Mouse (Mus musculus): ENCODE measurements around the gene Cd36.

GRCm38 (mm10) chr5:17893577-17894172, 5.1 kb upstream of the Cd36 start:
- TF ChIP-seq CTCF (IDR thresholded peaks at IDR 0.05; ENCODE audit: extremely low read depth, insufficient read depth, insufficient read length, insufficient replicate concordance) (no peak), POLR2A (IDR thresholded peaks at IDR 0.05; ENCODE audit: low read depth, low read length) (no peak)

Measured in spleen, adult 2 months (tissue).